Mouse (Mus musculus): ENCODE results near the gene Atp11a.

Atp11a gene

DNA sequence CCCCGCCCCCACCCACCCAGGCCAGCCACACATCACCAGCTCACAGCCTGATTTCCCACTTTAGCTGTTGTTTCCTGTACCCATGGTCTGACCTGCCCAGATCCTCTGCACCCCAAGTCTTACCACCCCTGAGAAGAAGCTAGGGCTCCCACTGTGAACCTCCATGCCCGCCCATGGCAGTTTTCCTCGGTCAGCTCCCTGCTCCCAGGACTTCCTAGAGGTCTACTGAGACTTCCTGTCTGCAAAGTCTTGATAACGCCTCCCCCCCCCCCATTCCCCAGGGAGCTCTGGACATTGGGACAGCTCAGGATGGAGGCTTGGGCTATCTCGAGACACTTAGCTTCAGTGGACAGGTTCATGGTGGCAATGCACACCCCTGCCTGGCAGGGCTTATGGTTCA is 148.3 kb downstream of the Atp11a start:
- no peak for DNase-seq (ENCODE audit: extremely low spot score, low read depth, low spot score)

DNA sequence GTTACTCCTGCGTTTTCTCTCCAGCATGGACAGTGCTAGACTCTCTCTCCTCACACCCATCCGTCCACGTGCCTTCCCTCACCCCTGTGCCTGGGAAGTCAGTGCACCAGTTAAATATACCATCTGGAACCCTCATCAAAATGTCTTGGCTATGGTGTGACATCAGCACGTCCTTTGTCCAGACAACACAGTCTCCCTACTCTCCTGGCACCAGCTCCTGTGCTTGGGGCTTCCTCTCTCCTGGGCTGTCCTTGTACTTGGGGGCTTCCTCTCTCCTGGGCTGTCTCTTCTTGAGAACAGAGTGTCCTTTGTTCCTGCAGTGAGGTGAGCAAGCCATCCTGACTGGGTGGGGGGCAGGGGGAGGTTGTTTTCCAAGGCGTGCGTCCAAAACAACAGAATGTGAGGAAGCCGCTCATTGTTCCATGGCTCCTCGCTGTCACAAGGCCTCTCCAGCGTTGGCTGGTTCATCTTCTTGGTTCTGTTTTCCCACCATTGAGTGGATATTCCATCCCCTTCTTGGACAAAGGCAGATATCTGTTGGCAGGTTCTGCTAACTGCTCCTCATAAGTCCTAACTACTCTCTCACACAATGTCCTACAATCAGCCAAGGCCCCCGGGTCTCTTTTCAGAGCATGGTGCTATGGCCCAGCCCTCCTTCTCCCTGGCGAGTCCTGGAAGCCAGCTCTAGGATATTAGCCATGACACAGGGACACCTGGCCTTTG is 148.9 kb downstream of the Atp11a start:
- DNase-seq (ENCODE audit: extremely low spot score, low read depth, low spot score), result no peak

DNA sequence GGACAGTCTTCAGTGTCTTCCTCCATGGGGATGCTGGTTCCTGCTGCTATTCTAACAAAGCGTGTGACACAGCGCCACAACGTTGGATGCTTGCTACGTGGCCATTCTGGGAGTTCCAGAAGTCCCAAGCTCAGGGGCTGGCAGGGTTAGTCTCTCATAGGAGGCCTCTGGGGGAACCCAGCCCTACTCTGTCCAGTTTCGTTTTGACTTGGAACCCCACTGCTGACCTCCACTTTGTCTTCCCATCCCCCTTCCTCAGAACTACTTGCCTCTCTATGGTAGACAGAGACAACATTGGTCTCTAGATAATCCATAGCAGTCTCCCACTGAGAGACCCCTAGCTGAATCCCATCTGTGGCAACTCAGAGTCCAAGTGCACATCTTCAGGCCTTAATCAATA is 149.8 kb downstream of the Atp11a start:
- no peak for DNase-seq (ENCODE audit: extremely low spot score, low read depth, low spot score)

- no peak for DNase-seq (ENCODE audit: extremely low spot score, low read depth, low spot score)
Observed at GRCm38 (mm10) chr8:12907730-12908129, 150.9 kb downstream of the Atp11a start.

DNA sequence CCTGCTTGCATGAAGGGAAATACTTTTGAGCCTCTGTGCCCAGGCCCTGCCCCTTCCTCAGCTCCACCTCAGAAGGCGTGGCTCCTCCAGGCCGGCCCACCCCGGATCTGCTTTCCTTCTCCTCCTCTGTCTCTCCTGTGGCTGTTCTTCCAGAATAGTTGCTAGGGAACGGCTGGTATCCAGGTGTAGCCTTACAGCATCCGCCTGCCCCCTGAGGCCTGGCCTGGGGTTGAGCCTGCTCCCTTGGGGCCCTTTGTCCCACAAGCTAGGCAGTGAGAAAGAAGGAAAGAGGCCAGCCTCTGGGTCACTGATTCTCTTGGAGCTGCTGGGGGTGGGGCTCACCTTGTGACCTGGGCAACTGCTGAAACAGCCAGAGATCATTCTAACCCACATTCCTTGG is 155.2 kb downstream of the Atp11a start:
- DNase-seq (ENCODE audit: extremely low spot score, low read depth, low spot score), result no peak

DNA sequence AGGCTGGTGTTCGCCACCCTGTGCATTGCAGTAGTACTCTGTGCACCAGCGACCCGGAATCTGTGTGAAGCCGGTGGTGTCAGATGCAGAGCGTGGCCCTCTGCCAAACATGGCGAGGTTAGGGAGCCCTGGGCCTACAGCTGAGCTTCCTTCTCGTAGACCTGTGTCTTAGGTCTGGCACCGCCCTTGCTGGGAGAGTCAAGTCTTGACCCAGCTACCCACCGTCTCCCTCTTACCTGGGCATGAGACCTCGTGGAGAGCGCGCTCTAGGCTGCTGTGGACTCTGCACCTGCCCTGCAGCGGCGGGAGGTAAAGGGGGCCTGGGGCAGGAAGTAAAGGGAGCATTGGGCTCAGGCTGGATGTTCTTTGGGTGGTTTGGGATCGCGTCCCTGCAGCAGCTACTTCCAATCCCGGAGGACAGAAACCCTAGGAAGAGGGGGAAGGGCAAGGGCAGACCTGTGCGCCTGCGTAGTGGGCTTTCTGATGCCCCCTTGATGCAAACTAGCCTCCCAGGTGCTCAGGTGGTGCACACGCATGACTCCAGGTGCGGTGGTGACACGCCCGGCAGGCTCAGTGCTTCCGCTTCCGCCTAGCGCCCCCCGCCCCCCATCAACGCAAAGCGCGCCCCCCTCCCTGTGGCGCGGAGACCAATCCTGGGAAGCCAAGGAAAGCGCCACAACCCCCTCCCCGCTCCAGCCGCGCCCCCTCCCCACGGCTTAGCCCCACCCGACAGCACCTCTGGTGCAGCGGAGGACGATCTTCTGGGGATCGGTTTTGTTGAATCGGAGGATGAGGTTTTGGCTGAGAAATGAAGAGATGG is 158.6 kb downstream of the Atp11a start:
- DNase-seq (ENCODE audit: extremely low spot score, low read depth, low spot score), result no peak

DNA sequence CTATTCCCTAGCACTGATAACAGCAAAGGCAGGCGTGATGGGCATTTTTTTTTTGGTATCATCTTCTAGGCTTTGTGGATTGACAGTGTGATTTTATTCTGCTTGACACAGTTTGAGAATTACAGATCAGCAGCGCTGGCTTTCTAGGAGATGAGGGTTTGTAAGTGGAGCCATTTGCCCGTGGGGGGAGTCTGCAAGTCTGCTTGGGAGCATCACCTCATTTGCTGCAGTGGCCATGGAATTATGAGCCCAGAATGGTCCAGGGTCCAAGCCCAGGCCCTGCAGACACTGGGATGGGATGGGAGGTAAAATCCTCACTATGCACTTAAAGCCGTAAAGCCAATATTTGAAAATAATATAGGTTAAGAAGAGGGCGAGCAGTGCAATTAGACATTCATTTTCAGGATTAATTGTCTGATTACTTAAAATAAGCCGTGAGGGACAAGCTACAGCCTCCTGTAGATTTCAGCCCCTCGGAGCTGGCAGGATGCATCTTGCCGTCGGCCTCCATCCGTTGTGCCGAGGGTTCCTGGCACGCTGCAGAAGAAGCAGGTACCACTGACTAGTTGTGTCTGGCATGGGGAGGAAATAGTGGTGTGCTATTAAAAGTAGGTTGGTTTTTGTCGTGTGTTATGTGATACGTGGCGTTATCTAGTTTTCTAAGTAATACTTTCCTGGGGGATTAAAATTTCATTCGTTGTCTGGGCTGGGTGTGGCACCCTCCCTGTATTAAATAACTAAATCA is 159.5 kb downstream of the Atp11a start:
- DNase-seq (ENCODE audit: extremely low spot score, low read depth, low spot score), result no peak

DNA sequence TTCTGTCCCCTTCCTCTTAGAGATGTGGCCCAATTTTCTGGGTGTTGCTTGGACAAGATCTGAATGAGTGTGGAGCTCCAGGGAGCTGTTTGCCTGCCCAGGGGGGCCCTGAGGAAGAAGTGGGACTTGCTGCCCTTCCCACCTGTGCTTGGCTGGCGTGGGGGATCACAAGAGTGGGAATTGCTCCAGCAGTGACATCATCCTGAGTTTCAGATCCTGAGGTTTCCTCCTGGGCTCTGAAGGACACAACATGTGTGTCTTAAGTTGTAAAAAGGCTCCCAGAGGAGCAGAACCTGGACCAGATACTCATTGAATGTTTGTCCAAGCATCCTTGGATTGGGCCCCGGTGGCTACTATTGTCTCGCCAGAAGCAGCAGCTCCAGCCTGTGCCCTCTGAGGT is 160.2 kb downstream of the Atp11a start:
- no peak for DNase-seq (ENCODE audit: extremely low spot score, low read depth, low spot score)

DNA sequence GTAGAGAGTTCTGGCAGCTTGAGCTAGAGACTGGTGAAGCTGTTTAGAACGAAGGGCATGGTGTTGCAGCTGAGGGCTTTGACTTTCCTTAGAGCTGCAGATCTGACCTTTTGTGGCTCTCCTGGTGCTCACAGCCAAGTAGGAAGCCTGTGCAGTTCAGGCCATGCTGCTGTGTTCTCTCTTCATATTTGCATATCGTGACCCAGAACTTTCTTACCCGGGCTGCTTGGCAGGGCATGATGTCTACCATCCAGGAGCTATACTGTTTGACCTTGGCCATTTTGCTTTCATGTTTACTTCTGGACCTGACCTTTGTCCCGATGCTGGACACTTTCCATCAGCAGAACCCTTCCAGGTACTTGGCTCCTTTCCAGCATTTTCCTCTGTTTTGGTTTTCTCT is 161.0 kb downstream of the Atp11a start:
- DNase-seq (ENCODE audit: extremely low spot score, low read depth, low spot score), result no peak
